Mouse (Mus musculus): ENCODE results near the gene Gm10974. TPM values are rescaled to one million over a fixed set of nuclear protein-coding genes. Genes with fewer than 3 reads are reported as not detected.

The Gm10974 gene
- polyA plus RNA-seq, 1 experiment: not detected

- no peak overlapping the region for H3K4me3 ChIP-seq (ENCODE audit: control insufficient read depth, insufficient read depth, low read length)
These were observed 53.3 kb downstream of the Gm10974 start for GRCm38 (mm10) chr7:66418981-66419380.

GRCm38 (mm10) chr7:66421903-66422302 lies 56.2 kb downstream of the Gm10974 start:
- Histone ChIP-seq H3K27me3 (ENCODE audit: control insufficient read depth, insufficient read depth, low read length) (no peaks in the 10 kb centered on the region; the same call in 1 of the 2 replicates), H3K27ac (ENCODE audit: control insufficient read depth, insufficient read depth, low read length) (no peak overlapping the region), H3K36me3 (ENCODE audit: control insufficient read depth, insufficient read depth, low read length) (no peaks in the 10 kb centered on the region), H3K4me3 (ENCODE audit: control insufficient read depth, insufficient read depth, low read length) (no peak overlapping the region), H3K4me1 (replicated peaks; ENCODE audit: control insufficient read depth, insufficient read depth, low read length) (no peaks in the 10 kb centered on the region)
- 89% methylated on average over 8 of the region's 8 CpGs for WGBS
- no peak for DNase-seq
- TF ChIP-seq CTCF (IDR thresholded peaks at IDR 0.05; ENCODE audit: borderline replicate concordance, control insufficient read depth, extremely low read depth, insufficient read depth, low read length, poor library complexity): no peak
- no peak for TF ChIP-seq POLR2A (IDR thresholded peaks at IDR 0.05; ENCODE audit: control insufficient read depth, extremely low read depth, insufficient read depth, low read length, poor library complexity)

More at GRCm38 (mm10) chr7:66418981-66419380, 53.3 kb downstream of the Gm10974 start:
- DNase-seq: no peak
- WGBS: 74% methylated on average over 12 of the region's 12 CpGs
- H3K27ac ChIP-seq (ENCODE audit: control insufficient read depth, insufficient read depth, low read length): no peak overlapping the region
- H3K36me3 ChIP-seq (ENCODE audit: control insufficient read depth, insufficient read depth, low read length): no peaks in the 10 kb centered on the region
- H3K4me1 ChIP-seq (replicated peaks; ENCODE audit: control insufficient read depth, insufficient read depth, low read length): no peaks in the 10 kb centered on the region
- TF ChIP-seq POLR2A (IDR thresholded peaks at IDR 0.05; ENCODE audit: control insufficient read depth, extremely low read depth, insufficient read depth, low read length, poor library complexity): no peak
- TF ChIP-seq CTCF (IDR thresholded peaks at IDR 0.05; ENCODE audit: borderline replicate concordance, control insufficient read depth, extremely low read depth, insufficient read depth, low read length, poor library complexity): no peak
- no peaks in the 10 kb centered on the region; the same call in 1 of the 2 replicates for H3K27me3 ChIP-seq (ENCODE audit: control insufficient read depth, insufficient read depth, low read length)

GRCm38 (mm10) chr7:66427053-66427436 lies 61.3 kb downstream of the Gm10974 start:
- TF ChIP-seq POLR2A (IDR thresholded peaks at IDR 0.05; ENCODE audit: control insufficient read depth, extremely low read depth, insufficient read depth, low read length, poor library complexity): no peak
- TF ChIP-seq CTCF (IDR thresholded peaks at IDR 0.05; ENCODE audit: borderline replicate concordance, control insufficient read depth, extremely low read depth, insufficient read depth, low read length, poor library complexity): no peak
- no peak for DNase-seq
- no peaks in the 10 kb centered on the region for H3K4me1 ChIP-seq (replicated peaks; ENCODE audit: control insufficient read depth, insufficient read depth, low read length)
- no peaks in the 10 kb centered on the region for H3K36me3 ChIP-seq (ENCODE audit: control insufficient read depth, insufficient read depth, low read length)
- WGBS: 4% methylated on average over 23 of the region's 23 CpGs
- no peak overlapping the region for H3K27ac ChIP-seq (ENCODE audit: control insufficient read depth, insufficient read depth, low read length)
- no peak overlapping the region for H3K4me3 ChIP-seq (ENCODE audit: control insufficient read depth, insufficient read depth, low read length)
- H3K27me3 ChIP-seq (ENCODE audit: control insufficient read depth, insufficient read depth, low read length): peaks cover 2% of the 10 kb centered on the region; the same call in 1 of the 2 replicates

- DNase-seq: no peak
- WGBS: 2% methylated on average over 55 of the region's 56 CpGs
These were observed 61.9 kb downstream of the Gm10974 start, which contains the start of gene Aldh1a3 for GRCm38 (mm10) chr7:66427437-66428161. TSS of gene Aldh1a3 (minus strand) at chr7:66427517.

GRCm38 (mm10) chr7:66434453-66434935 lies 68.8 kb downstream of the Gm10974 start:
- Histone ChIP-seq H3K4me3 (ENCODE audit: control insufficient read depth, insufficient read depth, low read length) (no peak overlapping the region), H3K36me3 (ENCODE audit: control insufficient read depth, insufficient read depth, low read length) (no peaks in the 10 kb centered on the region), H3K27ac (ENCODE audit: control insufficient read depth, insufficient read depth, low read length) (no peak overlapping the region), H3K27me3 (ENCODE audit: control insufficient read depth, insufficient read depth, low read length) (no peaks in the 10 kb centered on the region), H3K4me1 (replicated peaks; ENCODE audit: control insufficient read depth, insufficient read depth, low read length) (no peaks in the 10 kb centered on the region)
- WGBS: 48% methylated on average over 10 of the region's 10 CpGs
- peak; percentile 56 for DNase-seq
- TF ChIP-seq CTCF (IDR thresholded peaks at IDR 0.05; ENCODE audit: borderline replicate concordance, control insufficient read depth, extremely low read depth, insufficient read depth, low read length, poor library complexity) (no peak), POLR2A (IDR thresholded peaks at IDR 0.05; ENCODE audit: control insufficient read depth, extremely low read depth, insufficient read depth, low read length, poor library complexity) (no peak)

More at GRCm38 (mm10) chr7:66427437-66428161, 61.9 kb downstream of the Gm10974 start, which contains the start of gene Aldh1a3:
- H3K27me3 ChIP-seq (ENCODE audit: control insufficient read depth, insufficient read depth, low read length): peaks cover 2% of the 10 kb centered on the region; the same call in 1 of the 2 replicates
- H3K4me3 ChIP-seq (ENCODE audit: control insufficient read depth, insufficient read depth, low read length): no peak within 1 kb of the TSS
- H3K27ac ChIP-seq (ENCODE audit: control insufficient read depth, insufficient read depth, low read length): no peak within 1 kb of the TSS
- TF ChIP-seq CTCF (IDR thresholded peaks at IDR 0.05; ENCODE audit: borderline replicate concordance, control insufficient read depth, extremely low read depth, insufficient read depth, low read length, poor library complexity) (no peak), POLR2A (IDR thresholded peaks at IDR 0.05; ENCODE audit: control insufficient read depth, extremely low read depth, insufficient read depth, low read length, poor library complexity) (no peak)
- H3K36me3 ChIP-seq (ENCODE audit: control insufficient read depth, insufficient read depth, low read length): no peaks in the 10 kb centered on the region
- H3K4me1 ChIP-seq (replicated peaks; ENCODE audit: control insufficient read depth, insufficient read depth, low read length): no peaks in the 10 kb centered on the region

Other genes starting within 250 kb of the Gm10974 start
- 24.0 and 29.9 TPM in 2 replicates for gene Lrrk1, start 22.4 kb downstream of the Gm10974 start, polyA plus RNA-seq (2012; rRNA removed)
- 1.5 and 1.8 TPM in 2 replicates for gene Aldh1a3, start 61.6 kb downstream of the Gm10974 start, polyA plus RNA-seq (2012; rRNA removed)